Mouse (Mus musculus) spleen, adult 2 months (tissue): Measurements from ENCODE around the gene Ptpn20. TPM values are rescaled to one million over a fixed set of nuclear protein-coding genes. Genes with fewer than 3 reads are reported as not detected.

Experiments
- DNase-seq, 2 experiments: peaks; one replicate each; pipeline versions ENCODE4 v3.0.0 to v3.0.0-alpha.2; 2012 to 2021; ENCODE audit warnings: low spot score in 2 of 2, low read depth in 1 of 2
- H3K27ac ChIP-seq: fragments of 200-500 bp; 2 replicates; pipeline ENCODE4 v1.5.1; 2012; ENCODE audit warnings: low read length, inconsistent platforms; ENCODE audit not compliant: insufficient read depth
- H3K27me3 ChIP-seq: fragments of 200-500 bp; 2 replicates; pipeline ENCODE4 v1.6.1; 2012; ENCODE audit warnings: mild to moderate bottlenecking, moderate library complexity, low read length, inconsistent platforms; ENCODE audit not compliant: control insufficient read depth, insufficient read depth
- H3K36me3 ChIP-seq: fragments of 200-500 bp; 2 replicates; pipeline ENCODE4 v1.6.1; 2012; ENCODE audit warnings: mild to moderate bottlenecking, low read length, inconsistent platforms; ENCODE audit not compliant: control insufficient read depth, insufficient read depth
- H3K4me1 ChIP-seq: fragments of 200-500 bp; 2 replicates; pipeline ENCODE4 v1.6.1; 2011; ENCODE audit warnings: inconsistent platforms; ENCODE audit not compliant: control insufficient read depth, insufficient read depth, insufficient read length
- H3K4me3 ChIP-seq: fragments of 200-500 bp; 2 replicates; pipeline ENCODE4 v1.5.1; 2011; ENCODE audit warnings: mild to moderate bottlenecking, inconsistent platforms; ENCODE audit not compliant: insufficient read depth, insufficient read length; ENCODE audit errors: extremely low read depth
- CTCF ChIP-seq: fragments of 200-500 bp; IDR thresholded peaks from 2 replicates; pipeline ENCODE4 v1.5.1; 2011; ENCODE audit warnings: mild to moderate bottlenecking, inconsistent platforms; ENCODE audit not compliant: insufficient read depth, insufficient read length, insufficient replicate concordance; ENCODE audit errors: extremely low read depth
- POLR2A ChIP-seq: fragments of 200-500 bp; IDR thresholded peaks from 2 replicates; pipeline ENCODE4 v1.6.1; 2011; ENCODE audit warnings: low read depth, low read length, inconsistent platforms
- WGBS: fragments of 180-500 bp; shearing (Covaris S2); methylation state at CpG from one replicate; pipeline ENCODE4 v1.1.7; 2018; 5-methylcytosine and 5-hydroxymethylcytosine counted together
- polyA plus RNA-seq: library from polyadenylated mRNA; depleted of rRNA; stranded (reverse); fragments of >200 nt; gene quantifications from 2 replicates; pipeline ENCODE4 v1.2.3, GENCODE M21; 2012; rRNA removed

Ptpn20 gene
- polyA plus RNA-seq, 1 experiment: not detected

DNA sequence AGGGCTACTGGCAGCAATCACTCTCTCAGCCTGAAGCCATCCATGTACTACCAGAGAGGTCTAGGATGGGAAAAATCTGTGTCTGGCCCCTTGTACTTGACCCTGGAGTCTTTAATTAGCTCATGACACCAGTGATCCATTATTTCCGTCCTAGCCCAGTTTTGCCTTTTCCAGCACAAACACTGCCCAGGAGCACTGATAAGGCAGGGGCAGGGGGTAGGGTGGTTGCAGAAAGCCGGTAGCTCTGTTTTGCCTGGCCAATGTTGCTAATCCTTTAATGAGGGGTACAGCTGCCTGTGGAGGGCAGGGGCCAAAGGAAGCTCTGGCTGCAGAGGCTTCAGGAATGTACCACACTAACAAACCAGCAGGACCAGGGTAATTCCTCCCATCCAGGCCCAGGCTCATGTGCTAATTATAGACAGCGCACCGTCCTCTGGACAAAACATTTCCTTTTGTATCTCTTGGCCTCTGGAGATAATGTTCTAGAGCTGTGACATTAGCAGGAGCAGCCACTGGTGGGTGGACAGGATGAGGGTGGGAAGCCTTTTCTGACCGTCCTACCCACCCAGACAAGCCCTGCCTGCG, 98.5 kb downstream of the Ptpn20 start:
- no peak overlapping the region for H3K4me3 ChIP-seq
- no peaks in the 10 kb centered on the region for H3K4me1 ChIP-seq
- DNase-seq: no peak
- no peaks in the 10 kb centered on the region for H3K27me3 ChIP-seq
- H3K27ac ChIP-seq: no peak overlapping the region
- H3K36me3 ChIP-seq: no peaks in the 10 kb centered on the region
- WGBS: 53% methylated on average over 6 of the region's 6 CpGs
- TF ChIP-seq CTCF (no peak), POLR2A (no peak)

DNA sequence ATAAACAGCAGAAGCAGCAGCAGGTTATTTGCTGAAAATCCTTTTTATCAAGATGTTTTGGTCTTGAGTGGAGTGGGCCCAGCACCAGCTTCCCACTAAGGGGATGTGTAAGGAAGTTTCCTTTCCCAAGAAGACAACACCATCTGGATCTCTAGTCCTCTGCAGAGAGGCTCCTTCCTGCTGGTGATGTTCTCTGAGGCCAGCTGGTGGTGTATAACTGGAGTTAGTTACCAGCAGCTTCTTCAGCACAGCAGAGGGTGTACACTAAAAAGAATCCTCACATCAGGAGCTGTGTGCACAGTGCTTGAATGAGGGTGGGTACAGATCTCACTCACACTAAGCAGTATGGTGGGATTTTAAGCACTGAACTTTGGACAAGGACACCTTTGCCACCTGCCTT, 100.0 kb downstream of the Ptpn20 start:
- Histone ChIP-seq H3K36me3 (no peaks in the 10 kb centered on the region), H3K4me3 (no peak overlapping the region), H3K27me3 (no peaks in the 10 kb centered on the region), H3K4me1 (no peaks in the 10 kb centered on the region), H3K27ac (no peak overlapping the region)
- TF ChIP-seq CTCF: no peak
- no peak for TF ChIP-seq POLR2A
- DNase-seq: no peak

Other genes with a start within 250 kb of the Ptpn20 start
- gene Mapk8, start 142.0 kb upstream of the Ptpn20 start, polyA plus RNA-seq: 6.2 and 7.5 TPM in 2 replicates
- gene Frmpd2, start 117.5 kb upstream of the Ptpn20 start, polyA plus RNA-seq: 0.09 TPM in 1 of 2 replicates, not detected in the other